Mouse (Mus musculus) MEL (cell line): ENCODE results near the gene Tcirg1. TPM values are rescaled to one million over a fixed set of nuclear protein-coding genes. Genes with fewer than 3 reads are reported as not detected.

Experiments
- DNase-seq: peaks from one replicate; pipeline ENCODE4 v3.0.0; 2011; ENCODE audit warnings: low read depth, low spot score
- H3K27ac ChIP-seq: 2 replicates; pipeline ENCODE4 v1.5.1; 2012; ENCODE audit warnings: low read depth, mild to moderate bottlenecking, control low read depth, low read length, moderate library complexity; ENCODE audit not compliant: control insufficient read depth
- H3K27me3 ChIP-seq, 2 experiments: fragments of 150-350 bp in 1 of 2; sonication (generic) in 1 of 2; 2 replicates each; pipeline ENCODE4 v1.6.1; 2012; ENCODE audit warnings: low read length in 2 of 2, mild to moderate bottlenecking in 2 of 2, improper control_type of control experiment in 1 of 2, moderate library complexity in 1 of 2; ENCODE audit not compliant: insufficient read depth in 2 of 2, control insufficient read depth in 1 of 2
- H3K36me3 ChIP-seq, 2 experiments: 2 replicates each; pipeline ENCODE4 v1.6.1; 2012 to 2014; ENCODE audit warnings: low read length in 2 of 2, improper control_type of control experiment in 1 of 2, inconsistent platforms in 1 of 2, mild to moderate bottlenecking in 1 of 2; ENCODE audit not compliant: insufficient read depth in 2 of 2, control insufficient read depth in 1 of 2
- H3K4me1 ChIP-seq, 2 experiments: fragments of 150-350 bp in 1 of 2; sonication (generic) in 1 of 2; 2 replicates each; pipeline ENCODE4 v1.6.1; 2012; ENCODE audit warnings: low read length in 2 of 2, improper control_type of control experiment in 1 of 2, mild to moderate bottlenecking in 1 of 2; ENCODE audit not compliant: insufficient read depth in 2 of 2, control insufficient read depth in 1 of 2
- H3K4me3 ChIP-seq, 2 experiments: fragments of 150-350 bp in 1 of 2; sonication (generic) in 1 of 2; 2 replicates each; pipeline ENCODE4 v1.5.1; 2012; ENCODE audit warnings: low read depth in 2 of 2, low read length in 2 of 2, mild to moderate bottlenecking in 2 of 2, moderate library complexity in 2 of 2, control low read depth in 1 of 2, improper control_type of control experiment in 1 of 2; ENCODE audit not compliant: control insufficient read depth in 1 of 2, insufficient read depth in 1 of 2
- H3K79me2 ChIP-seq: 2 replicates; pipeline ENCODE4 v1.6.1; 2012; ENCODE audit warnings: mild to moderate bottlenecking, low read length, moderate library complexity; ENCODE audit not compliant: control insufficient read depth, poor library complexity, insufficient read depth
- H3K9ac ChIP-seq: 2 replicates; pipeline ENCODE4 v1.6.1; 2012; ENCODE audit warnings: low read depth, mild to moderate bottlenecking, control low read depth, low read length, moderate library complexity; ENCODE audit not compliant: control insufficient read depth, poor library complexity, severe bottlenecking
- H3K9me3 ChIP-seq: fragments of 150-350 bp; sonication (generic); replicated peaks from 2 replicates; pipeline ENCODE4 v1.6.1; 2012; ENCODE audit warnings: mild to moderate bottlenecking, low read length, improper control_type of control experiment, moderate library complexity; ENCODE audit not compliant: insufficient read depth
- BHLHE40 ChIP-seq: IDR thresholded peaks from 2 replicates; pipeline ENCODE4 v1.6.1; 2012; ENCODE audit warnings: low read depth, mild to moderate bottlenecking, inconsistent platforms, low read length, improper control_type of control experiment, borderline replicate concordance
- CHD2 ChIP-seq: IDR thresholded peaks from 2 replicates; pipeline ENCODE4 v1.6.1; 2011; ENCODE audit warnings: low read length, improper control_type of control experiment
- E2F4 ChIP-seq: IDR thresholded peaks from 2 replicates; pipeline ENCODE4 v1.6.1; 2011; ENCODE audit warnings: low read depth, low read length, improper control_type of control experiment, borderline replicate concordance
- EP300 ChIP-seq, 2 experiments: IDR thresholded peaks; 2 replicates each; pipeline ENCODE4 v1.6.1; 2011; ENCODE audit warnings: improper control_type of control experiment in 2 of 2, low read length in 2 of 2, low read depth in 1 of 2, mild to moderate bottlenecking in 1 of 2
- ETS1 ChIP-seq: IDR thresholded peaks from 2 replicates; pipeline ENCODE4 v1.6.1; 2012; ENCODE audit warnings: low read depth, mild to moderate bottlenecking, inconsistent platforms, low read length, improper control_type of control experiment, moderate library complexity
- GABPA ChIP-seq: IDR thresholded peaks from 2 replicates; pipeline ENCODE4 v1.6.1; 2012; ENCODE audit warnings: low read depth, mild to moderate bottlenecking, inconsistent platforms, low read length, improper control_type of control experiment, moderate library complexity
- HCFC1 ChIP-seq: IDR thresholded peaks from 2 replicates; pipeline ENCODE4 v1.6.1; 2012; ENCODE audit warnings: low read depth, mild to moderate bottlenecking, inconsistent platforms, low read length, improper control_type of control experiment, moderate library complexity
- JUND ChIP-seq: IDR thresholded peaks from 2 replicates; pipeline ENCODE4 v1.6.1; 2011; ENCODE audit warnings: low read depth, mild to moderate bottlenecking, improper control_type of control experiment, low read length
- KAT2A ChIP-seq: conservative IDR thresholded peaks from 2 replicates; pipeline ENCODE4 v1.6.1; 2012; ENCODE audit warnings: low read depth, low read length, improper control_type of control experiment, inconsistent platforms
- MAFK ChIP-seq: IDR thresholded peaks from 2 replicates; pipeline ENCODE4 v1.6.1; 2011; ENCODE audit warnings: low read depth, mild to moderate bottlenecking, low read length, improper control_type of control experiment, borderline replicate concordance
- MAX ChIP-seq: IDR thresholded peaks from 2 replicates; pipeline ENCODE4 v1.6.1; 2011; ENCODE audit warnings: low read length, improper control_type of control experiment
- MAZ ChIP-seq: IDR thresholded peaks from 2 replicates; pipeline ENCODE4 v1.6.1; 2012; ENCODE audit warnings: low read depth, mild to moderate bottlenecking, inconsistent platforms, low read length, improper control_type of control experiment
- MEF2A ChIP-seq: IDR thresholded peaks from 2 replicates; pipeline ENCODE4 v1.6.1; 2014; ENCODE audit warnings: low read depth, mild to moderate bottlenecking, inconsistent platforms, low read length, improper control_type of control experiment; ENCODE audit not compliant: poor library complexity, insufficient replicate concordance, severe bottlenecking; ENCODE audit errors: extremely low read depth
- MYB ChIP-seq: IDR thresholded peaks from 2 replicates; pipeline ENCODE4 v1.6.1; 2011; ENCODE audit warnings: mild to moderate bottlenecking, low read depth, low read length, improper control_type of control experiment
- MYC ChIP-seq: IDR thresholded peaks from 2 replicates; pipeline ENCODE4 v1.6.1; 2011; ENCODE audit warnings: low read depth, mild to moderate bottlenecking, low read length, improper control_type of control experiment, moderate library complexity
- NRF1 ChIP-seq: IDR thresholded peaks from 2 replicates; pipeline ENCODE4 v1.6.1; 2014; ENCODE audit warnings: low read depth, mild to moderate bottlenecking, inconsistent platforms, low read length, improper control_type of control experiment, moderate library complexity; ENCODE audit not compliant: poor library complexity, insufficient read depth, severe bottlenecking
- POLR2A ChIP-seq, 2 experiments: IDR thresholded peaks; 2 replicates each; pipeline ENCODE4 v1.6.1; 2011 to 2012; ENCODE audit warnings: low read length in 2 of 2, mild to moderate bottlenecking in 2 of 2, control low read depth in 1 of 2, improper control_type of control experiment in 1 of 2, low read depth in 1 of 2, moderate library complexity in 1 of 2; ENCODE audit not compliant: control insufficient read depth in 1 of 2, insufficient read depth in 1 of 2, poor library complexity in 1 of 2
- POLR2AphosphoS2 ChIP-seq: IDR thresholded peaks from 2 replicates; pipeline ENCODE4 v1.6.1; 2011; ENCODE audit warnings: low read length, improper control_type of control experiment
- POLR2AphosphoS5 ChIP-seq: IDR thresholded peaks from 2 replicates; pipeline ENCODE4 v1.6.1; 2012; ENCODE audit warnings: low read depth, borderline replicate concordance, mild to moderate bottlenecking, inconsistent platforms, low read length, moderate library complexity, mixed read lengths
- RAD21 ChIP-seq: IDR thresholded peaks from 2 replicates; pipeline ENCODE4 v1.6.1; 2011; ENCODE audit warnings: mild to moderate bottlenecking, low read depth, low read length, improper control_type of control experiment
- RCOR1 ChIP-seq: IDR thresholded peaks from 2 replicates; pipeline ENCODE4 v1.6.1; 2012; ENCODE audit warnings: low read depth, mild to moderate bottlenecking, inconsistent platforms, low read length, improper control_type of control experiment
- SMC3 ChIP-seq: IDR thresholded peaks from 2 replicates; pipeline ENCODE4 v1.6.1; 2011; ENCODE audit warnings: low read depth, low read length, improper control_type of control experiment
- TBP ChIP-seq: IDR thresholded peaks from 2 replicates; pipeline ENCODE4 v1.8.0; 2011; ENCODE audit warnings: low read depth, low read length, improper control_type of control experiment
- TCF12 ChIP-seq: IDR thresholded peaks from 2 replicates; pipeline ENCODE4 v1.6.1; 2014; ENCODE audit warnings: low read depth, mild to moderate bottlenecking, inconsistent platforms, low read length, improper control_type of control experiment, moderate library complexity
- UBTF ChIP-seq: IDR thresholded peaks from 2 replicates; pipeline ENCODE4 v1.6.1; 2012; ENCODE audit warnings: low read depth, mild to moderate bottlenecking, inconsistent platforms, low read length, improper control_type of control experiment, moderate library complexity, borderline replicate concordance; ENCODE audit not compliant: insufficient read depth
- USF1 ChIP-seq: IDR thresholded peaks from 2 replicates; pipeline ENCODE4 v1.6.1; 2014; ENCODE audit warnings: low read depth, mild to moderate bottlenecking, inconsistent platforms, low read length, improper control_type of control experiment, moderate library complexity
- ZC3H11A ChIP-seq: IDR thresholded peaks from 2 replicates; pipeline ENCODE4 v1.6.1; 2012; ENCODE audit warnings: low read depth, mild to moderate bottlenecking, inconsistent platforms, low read length, improper control_type of control experiment
- ZMIZ1 ChIP-seq: IDR thresholded peaks from 2 replicates; pipeline ENCODE4 v1.6.1; 2012; ENCODE audit warnings: low read depth, mild to moderate bottlenecking, inconsistent platforms, low read length, improper control_type of control experiment, moderate library complexity
- ZNF384 ChIP-seq: IDR thresholded peaks from 2 replicates; pipeline ENCODE4 v1.6.1; 2012; ENCODE audit warnings: low read depth, mild to moderate bottlenecking, inconsistent platforms, low read length, improper control_type of control experiment
- polyA plus RNA-seq, 2 experiments: library from polyadenylated mRNA; stranded (reverse) in 1 of 2; unstranded in 1 of 2; fragments of >175 nt in 1 of 2; fragments of >200 nt in 1 of 2; gene quantifications; 2 replicates each; pipeline versions ENCODE4 v1.2.1 to v1.2.4; 2012; ENCODE audit warnings: low replicate concordance in 2 of 2, low read depth in 1 of 2; ENCODE audit not compliant: insufficient read length in 2 of 2, insufficient read depth in 1 of 2, missing spikeins in 1 of 2
- total RNA-seq: library from RNA; depleted of rRNA; stranded (reverse); fragments of 300-350 nt; gene quantifications from 2 replicates; pipeline ENCODE4 v1.2.3, GENCODE M21; 2012

Gene Tcirg1
- total and polyA plus RNA-seq, 3 experiments = 21.4 to 32.6 TPM; not detected in 1

DNA sequence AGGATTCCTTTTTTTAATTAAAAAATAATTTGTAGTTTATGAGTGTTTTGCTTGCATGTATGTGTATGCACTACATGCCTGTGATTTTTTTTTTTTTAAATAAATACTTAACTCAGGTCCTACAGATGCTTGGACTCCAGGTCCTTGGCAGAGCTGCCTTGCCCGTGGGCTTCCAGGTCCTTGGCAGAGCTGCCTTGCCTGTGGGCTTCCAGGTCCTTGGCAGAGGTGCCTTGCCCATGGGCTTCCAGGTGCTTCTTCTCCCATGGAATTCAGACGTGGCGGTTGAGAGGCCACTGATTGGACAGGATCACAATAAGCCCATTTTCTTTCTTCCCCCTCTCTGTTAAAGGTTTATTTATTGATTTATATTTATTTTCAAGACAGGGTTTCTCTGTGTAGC, 49.7 kb downstream of the Tcirg1 start:
- Histone ChIP-seq H3K9ac (no peak overlapping the region), H3K27ac (no peak overlapping the region), H3K4me1 (peaks cover 0 to 4% of the 10 kb centered on the region in 2 experiments; a peak in 1 of 4 replicates), H3K9me3 (no peaks in the 10 kb centered on the region), H3K36me3 (peaks cover 0 to 9% of the 10 kb centered on the region in 2 experiments; a peak in 3 of 4 replicates), H3K79me2 (peaks cover 23% of the 10 kb centered on the region), H3K4me3 (no peak overlapping the region), H3K27me3 (no peaks in the 10 kb centered on the region)
- no peak for TF ChIP-seq MYB
- no peak for TF ChIP-seq MYC
- no peak for TF ChIP-seq EP300 (IDR thresholded peaks at IDR 0.05; ENCODE audit: low read depth in 1 of 2, low read length in 2 of 2)
- no peak for TF ChIP-seq ZNF384
- TF ChIP-seq TCF12 = no peak
- no peak for TF ChIP-seq MEF2A
- no peak for TF ChIP-seq CHD2
- TF ChIP-seq POLR2AphosphoS2 = no peak
- no peak for TF ChIP-seq KAT2A
- TF ChIP-seq BHLHE40 = no peak
- TF ChIP-seq ETS1 = no peak
- TF ChIP-seq HCFC1 = no peak
- no peak for TF ChIP-seq MAFK
- TF ChIP-seq UBTF = no peak
- TF ChIP-seq MAZ = no peak
- no peak for TF ChIP-seq POLR2A (IDR thresholded peaks at IDR 0.05; ENCODE audit: control insufficient read depth in 1 of 2, insufficient read depth in 1 of 2, low read depth in 1 of 2, low read length in 2 of 2, poor library complexity in 1 of 2)
- TF ChIP-seq ZC3H11A = no peak
- no peak for DNase-seq

DNA sequence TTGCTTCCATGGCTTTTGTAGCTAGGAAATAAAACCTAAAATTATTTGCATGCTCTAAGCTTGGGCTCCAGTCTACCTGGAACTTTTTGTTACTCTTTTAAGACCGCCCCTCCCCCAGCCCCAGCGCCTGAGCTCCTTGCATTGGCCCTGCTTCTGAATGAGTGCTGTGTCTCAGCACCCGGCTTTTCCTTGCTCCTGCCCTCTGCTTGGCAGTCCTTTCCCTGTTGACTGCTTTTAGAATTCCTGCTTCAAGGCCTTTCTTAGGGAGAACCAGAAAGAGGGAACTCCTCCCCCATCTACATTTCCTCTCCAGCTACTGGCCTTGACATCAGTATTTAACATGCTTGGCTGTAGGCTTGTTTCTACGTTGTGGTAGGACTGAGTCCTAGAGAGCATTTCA, 51.3 kb downstream of the Tcirg1 start:
- DNase-seq = no peak
- H3K79me2 ChIP-seq = peaks cover 27% of the 10 kb centered on the region
- no peak overlapping the region for H3K4me3 ChIP-seq
- TF ChIP-seq GABPA = no peak
- TF ChIP-seq HCFC1 = no peak
- no peak for TF ChIP-seq TBP
- no peak for TF ChIP-seq CHD2
- TF ChIP-seq MAX = no peak
- TF ChIP-seq E2F4 = no peak
- TF ChIP-seq NRF1 = no peak
- no peak for TF ChIP-seq MEF2A
- TF ChIP-seq USF1 = no peak
- no peak for TF ChIP-seq SMC3
- TF ChIP-seq POLR2AphosphoS5 = no peak
- no peak for TF ChIP-seq MAZ
- TF ChIP-seq JUND = no peak
- no peak for TF ChIP-seq RAD21
- TF ChIP-seq RCOR1 = no peak
- TF ChIP-seq ZMIZ1 = no peak
- TF ChIP-seq ETS1 = no peak
- no peak for TF ChIP-seq EP300 (IDR thresholded peaks at IDR 0.05; ENCODE audit: low read depth in 1 of 2, low read length in 2 of 2)
- TF ChIP-seq MYC = no peak
- H3K27ac ChIP-seq = no peak overlapping the region
- H3K9me3 ChIP-seq = no peaks in the 10 kb centered on the region
- H3K4me1 ChIP-seq = peaks cover 0 to 4% of the 10 kb centered on the region in 2 experiments; a peak in 1 of 4 replicates
- H3K36me3 ChIP-seq = peaks cover 0 to 9% of the 10 kb centered on the region in 2 experiments; a peak in 2 of 4 replicates
- no peak overlapping the region for H3K9ac ChIP-seq
- H3K27me3 ChIP-seq = no peaks in the 10 kb centered on the region
